Mouse (Mus musculus) kidney, embryonic 14.5 days (tissue): Measurements from ENCODE around the gene Gm17387. TPM values are rescaled to one million over a fixed set of nuclear protein-coding genes. Genes with fewer than 3 reads are reported as not detected.

Source experiments
- ATAC-seq: fragments of 200-750 bp; cut with Nextera tagmentation; 2 replicates; pipeline ENCODE4 v1.8.0; 2017; ENCODE audit warnings: moderate number of reproducible peaks, mild to moderate bottlenecking, moderate TSS enrichment, moderate library complexity; ENCODE audit not compliant: low FRiP score, low TSS enrichment
- H3K27ac ChIP-seq: fragments of 300-500 bp; sonication (generic); 2 replicates; pipeline ENCODE4 v1.5.1; 2014; ENCODE audit warnings: low read depth, mild to moderate bottlenecking, low read length, moderate library complexity, mixed read lengths
- H3K27me3 ChIP-seq: fragments of 300-500 bp; sonication (generic); 2 replicates; pipeline ENCODE4 v1.6.1; 2014; ENCODE audit warnings: mild to moderate bottlenecking, low read length; ENCODE audit not compliant: control insufficient read depth, insufficient read depth
- H3K36me3 ChIP-seq: fragments of 300-500 bp; sonication (generic); 2 replicates; pipeline ENCODE4 v1.6.1; 2014; ENCODE audit warnings: low read length, mixed read lengths; ENCODE audit not compliant: control insufficient read depth, insufficient read depth
- H3K4me1 ChIP-seq: fragments of 300-500 bp; sonication (generic); 2 replicates; pipeline ENCODE4 v1.6.1; 2014; ENCODE audit warnings: low read length, mixed read lengths; ENCODE audit not compliant: control insufficient read depth, insufficient read depth
- H3K4me2 ChIP-seq: fragments of 300-500 bp; sonication (generic); replicated peaks from 2 replicates; pipeline ENCODE4 v1.6.1; 2014; ENCODE audit warnings: low read depth, mild to moderate bottlenecking, low read length
- H3K4me3 ChIP-seq: fragments of 300-500 bp; sonication (generic); 2 replicates; pipeline ENCODE4 v1.5.1; 2014; ENCODE audit warnings: mild to moderate bottlenecking, low read length
- H3K9ac ChIP-seq: fragments of 300-500 bp; sonication (generic); 2 replicates; pipeline ENCODE4 v1.6.1; 2014; ENCODE audit warnings: low read depth, mild to moderate bottlenecking, low read length, moderate library complexity
- H3K9me3 ChIP-seq: fragments of 300-500 bp; sonication (generic); 2 replicates; pipeline ENCODE4 v1.6.1; 2016; ENCODE audit warnings: low read length; ENCODE audit not compliant: control insufficient read depth
- WGBS: fragments of 180-500 bp; shearing (Covaris S2); extraction: QIAGEN DNeasy Blood & Tissue Kit; methylation state at CpG from one replicate; pipeline ENCODE4 v1.1.7; 2014; 5-methylcytosine and 5-hydroxymethylcytosine counted together
- polyA plus RNA-seq: library from polyadenylated mRNA; unstranded; fragments of >200 nt; fragmentation: Nextera tagmentation; extraction: Ambion mirVana; gene quantifications from 2 replicates; pipeline ENCODE4 v1.2.1, GENCODE M21; 2014

Gm17387 gene
- polyA plus RNA-seq, 1 experiment from 2014 or later: not detected

DNA sequence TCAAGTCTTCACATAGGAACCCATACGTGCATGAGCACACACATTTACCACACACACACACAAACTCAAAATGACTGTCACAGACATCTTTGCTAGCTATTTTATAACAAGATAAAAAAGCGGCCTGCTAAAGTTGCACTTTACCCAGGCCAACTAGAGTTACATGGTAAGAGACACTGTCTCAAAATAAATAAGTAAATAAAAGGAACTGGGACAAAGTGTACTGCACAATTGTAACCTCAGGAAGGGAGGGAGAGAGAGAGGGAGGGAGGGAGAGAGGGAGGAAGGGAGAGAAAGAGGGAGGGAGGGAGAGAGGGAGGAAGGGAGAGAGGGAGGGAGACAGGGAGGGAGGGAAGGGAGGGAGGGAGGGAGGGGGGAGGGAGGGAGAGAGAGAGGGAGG lies 23.5 kb downstream of the Gm17387 start:
- Histone ChIP-seq H3K27ac (no peak overlapping the region), H3K9me3 (no peaks in the 10 kb centered on the region), H3K36me3 (no peaks in the 10 kb centered on the region), H3K9ac (no peak overlapping the region), H3K4me1 (peaks cover 5% of the 10 kb centered on the region), H3K27me3 (no peaks in the 10 kb centered on the region), H3K4me3 (no peak overlapping the region), H3K4me2 (no peak overlapping the region)
- WGBS: 78% methylated on average over 2 of the region's 2 CpGs
- ATAC-seq: no peak

DNA sequence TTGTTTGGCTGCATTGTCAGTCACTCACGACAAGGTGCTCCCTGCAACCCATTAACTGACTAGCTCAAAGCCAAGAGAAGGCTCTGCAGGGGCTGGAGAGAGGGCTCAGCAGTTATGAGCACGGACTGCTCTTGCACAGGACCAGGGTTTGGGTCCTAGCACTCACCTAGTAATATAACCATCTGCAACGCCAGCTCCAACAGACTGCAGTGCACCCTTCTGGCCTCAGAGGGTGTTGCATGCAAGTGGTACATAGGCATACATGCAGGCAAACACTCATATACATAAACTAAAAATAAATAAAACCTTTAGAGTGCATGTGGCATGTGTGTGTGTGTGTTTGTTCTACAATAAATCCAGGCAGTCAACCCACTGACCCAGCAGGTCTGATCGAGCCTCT lies 26.9 kb downstream of the Gm17387 start:
- Histone ChIP-seq H3K27ac (no peak overlapping the region), H3K36me3 (no peaks in the 10 kb centered on the region), H3K27me3 (no peaks in the 10 kb centered on the region), H3K9ac (no peak overlapping the region), H3K9me3 (no peaks in the 10 kb centered on the region), H3K4me3 (no peak overlapping the region), H3K4me2 (no peak overlapping the region), H3K4me1 (peaks cover 7% of the 10 kb centered on the region; the same call in 1 of the 2 replicates)
- 84% methylated on average over 4 of the region's 4 CpGs for WGBS
- no peak for ATAC-seq

DNA sequence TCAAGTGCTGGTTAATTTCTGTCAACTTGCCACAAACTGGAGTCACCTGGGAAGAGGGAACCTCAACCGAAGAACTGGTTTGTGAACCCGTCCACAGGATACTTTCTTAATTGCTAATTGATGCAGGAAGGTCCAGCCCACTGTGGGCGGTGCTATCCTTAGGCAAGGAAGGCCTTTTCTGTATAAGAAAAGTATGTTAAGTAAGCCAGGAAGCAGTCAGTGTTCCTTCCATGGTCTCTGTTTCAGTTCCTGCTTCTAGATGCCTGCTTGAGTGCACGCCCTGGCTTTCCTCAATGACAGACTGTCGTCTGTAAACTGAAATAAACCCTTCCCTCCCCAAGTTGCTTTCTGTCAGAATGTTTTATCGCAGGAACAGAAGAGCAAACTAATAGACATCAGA lies 28.0 kb downstream of the Gm17387 start:
- ATAC-seq: no peak
- Histone ChIP-seq H3K4me3 (no peak overlapping the region), H3K9ac (no peak overlapping the region), H3K9me3 (no peaks in the 10 kb centered on the region), H3K36me3 (no peaks in the 10 kb centered on the region), H3K4me1 (peaks cover 11% of the 10 kb centered on the region; the same call in 1 of the 2 replicates), H3K27ac (no peak overlapping the region), H3K27me3 (no peaks in the 10 kb centered on the region), H3K4me2 (no peak overlapping the region)
- WGBS: 87% methylated on average over 6 of the region's 6 CpGs

DNA sequence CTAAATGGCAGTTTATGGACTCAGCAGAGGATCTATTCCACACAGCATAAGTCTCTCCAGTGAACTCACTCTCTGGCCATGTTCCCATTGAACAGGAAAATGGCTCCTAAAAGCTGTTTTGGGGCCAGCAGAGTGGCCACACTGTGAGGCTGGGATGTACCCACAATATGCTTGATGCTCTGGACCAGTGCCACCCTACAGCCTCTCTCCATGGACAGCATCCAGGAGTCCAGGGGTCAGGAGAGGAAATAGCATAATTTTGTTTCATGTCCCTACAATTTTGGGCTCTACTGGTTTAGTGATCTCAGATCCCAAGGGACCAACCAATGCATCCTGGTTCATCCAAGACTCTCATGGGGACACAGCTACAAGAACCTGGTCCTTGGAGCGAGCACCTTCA lies 28.6 kb downstream of the Gm17387 start:
- H3K36me3 ChIP-seq: no peaks in the 10 kb centered on the region
- peaks cover 11% of the 10 kb centered on the region; the same call in 1 of the 2 replicates for H3K4me1 ChIP-seq
- no peak overlapping the region for H3K9ac ChIP-seq
- H3K9me3 ChIP-seq: no peaks in the 10 kb centered on the region
- no peak overlapping the region for H3K27ac ChIP-seq
- no peak for ATAC-seq
- 100% methylated on average over 1 of the region's 1 CpGs for WGBS
- no peak overlapping the region for H3K4me3 ChIP-seq
- H3K4me2 ChIP-seq: no peak overlapping the region
- H3K27me3 ChIP-seq: no peaks in the 10 kb centered on the region

DNA sequence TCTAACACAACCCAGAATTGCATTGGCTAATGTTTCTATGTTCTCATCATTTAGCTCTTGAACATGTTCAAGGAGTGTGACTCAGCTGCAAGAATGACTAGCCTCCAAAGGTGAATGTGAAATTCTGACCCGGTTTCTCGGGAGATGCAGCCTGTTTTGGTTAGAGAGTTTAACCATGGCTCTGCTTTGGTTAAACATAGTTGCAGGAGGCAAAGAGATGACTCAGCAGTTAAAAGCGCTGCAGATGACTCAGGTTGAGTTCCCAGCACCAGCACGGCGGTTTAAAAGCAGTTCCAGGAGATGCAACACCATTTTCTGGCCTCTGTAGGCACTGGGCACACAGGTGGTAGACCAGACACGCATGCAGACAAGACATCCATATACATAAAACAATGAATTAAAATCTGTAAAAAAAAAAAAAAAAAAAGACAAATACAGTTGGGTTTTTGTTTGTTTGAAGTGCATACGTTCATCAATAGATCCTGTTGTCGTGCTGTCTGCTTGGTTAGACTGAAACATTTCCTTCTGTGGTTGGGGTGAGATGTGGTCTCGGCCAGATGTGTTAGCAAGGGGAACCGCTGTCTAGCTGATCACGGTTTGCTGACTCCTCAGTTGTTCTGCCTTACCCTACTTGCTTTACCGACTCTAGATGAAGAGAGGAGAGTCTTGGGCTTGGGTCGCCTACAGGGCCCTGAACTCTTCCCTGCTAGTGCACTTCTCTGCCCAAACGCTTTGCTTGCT lies 29.8 kb downstream of the Gm17387 start:
- Histone ChIP-seq H3K36me3 (no peaks in the 10 kb centered on the region), H3K4me1 (peaks cover 11% of the 10 kb centered on the region; the same call in 1 of the 2 replicates), H3K27me3 (no peaks in the 10 kb centered on the region), H3K4me3 (no peak overlapping the region), H3K27ac (no peak overlapping the region), H3K9me3 (no peaks in the 10 kb centered on the region), H3K4me2 (no peak overlapping the region), H3K9ac (no peak overlapping the region)
- 92% methylated on average over 14 of the region's 14 CpGs for WGBS
- ATAC-seq: no peak

DNA sequence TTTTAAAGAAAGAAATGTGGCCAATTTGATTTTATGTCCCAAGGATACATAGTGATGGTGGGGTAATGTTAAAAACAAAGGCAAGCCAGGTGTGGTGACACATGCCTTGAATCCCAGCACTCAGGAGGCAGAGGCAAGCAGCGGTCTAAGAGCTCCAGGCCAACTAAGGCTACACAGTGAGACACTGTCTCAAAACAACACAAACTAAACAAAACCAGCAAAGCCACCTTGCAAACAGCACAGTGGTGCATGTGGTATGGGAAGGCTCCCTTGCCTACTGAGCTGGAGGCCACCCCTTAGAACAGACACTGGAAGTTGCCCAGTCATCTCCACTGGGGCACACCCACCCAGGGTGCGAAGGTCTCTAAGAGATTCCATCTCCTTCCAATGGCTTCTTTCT lies 31.0 kb downstream of the Gm17387 start:
- peak; percentile 2; the same call in 1 of the 2 replicates for ATAC-seq
- peak overlapping the region; percentile 87; the same call in 1 of the 2 replicates for H3K9ac ChIP-seq
- peaks cover 11% of the 10 kb centered on the region; the same call in 1 of the 2 replicates for H3K4me1 ChIP-seq
- 83% methylated on average over 2 of the region's 2 CpGs for WGBS
- H3K9me3 ChIP-seq: no peaks in the 10 kb centered on the region
- peak overlapping the region; percentile 75 for H3K4me3 ChIP-seq
- H3K4me2 ChIP-seq: peak overlapping the region; percentile 96
- H3K36me3 ChIP-seq: peaks cover 9% of the 10 kb centered on the region
- H3K27ac ChIP-seq: no peak overlapping the region
- H3K27me3 ChIP-seq: no peaks in the 10 kb centered on the region

DNA sequence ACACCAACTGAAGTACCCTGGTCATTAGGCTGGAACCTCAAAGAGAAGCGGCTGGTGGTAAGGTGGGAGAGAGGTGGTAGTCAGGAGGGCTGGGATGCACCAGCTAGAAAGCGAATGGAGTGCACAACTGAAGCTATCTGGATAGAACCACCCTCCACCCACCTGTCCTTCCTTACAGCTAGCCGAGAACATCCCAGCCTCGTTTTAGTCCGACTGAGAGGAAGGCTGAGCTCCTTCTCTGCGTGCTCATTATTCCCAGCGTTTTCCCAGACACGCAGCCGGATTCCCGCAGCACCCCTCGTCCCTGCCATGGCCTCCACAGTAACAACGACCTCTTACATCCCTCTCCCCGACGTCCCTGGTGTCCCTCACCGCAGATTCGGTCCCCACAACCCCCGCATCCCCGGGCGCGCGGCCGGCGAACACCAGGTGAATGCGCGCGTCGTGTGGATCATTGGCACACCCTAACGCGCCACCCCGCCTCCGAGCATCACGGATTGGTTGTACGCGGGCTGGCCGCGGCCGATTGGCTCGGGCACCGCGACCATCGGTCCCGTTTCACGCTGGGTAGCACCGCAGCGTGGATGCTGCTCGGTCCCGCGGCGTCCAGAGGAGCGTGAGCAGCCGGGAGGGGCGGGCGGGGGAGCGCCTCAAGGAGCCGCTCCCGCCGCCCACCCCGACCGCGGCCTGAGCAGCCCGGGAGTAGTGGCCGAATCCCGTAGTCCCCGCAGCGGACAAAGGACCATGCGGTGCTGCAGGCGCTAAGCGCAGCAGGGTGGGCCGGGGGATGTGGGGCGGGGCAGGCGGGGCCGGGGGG lies 31.7 kb downstream of the Gm17387 start, which contains the start of gene B4galnt4:
Gene B4galnt4 (plus strand): TSS at position 679 of the 817 bp plus-strand sequence.
- peak within 1 kb of the TSS; percentile 75 for H3K4me3 ChIP-seq
- H3K9me3 ChIP-seq: no peaks in the 10 kb centered on the region
- WGBS: 1% methylated on average over 65 of the region's 72 CpGs
- H3K27ac ChIP-seq: no peak within 1 kb of the TSS; the same call in 1 of the 2 replicates
- H3K9ac ChIP-seq: peak within 1 kb of the TSS; percentile 87
- peak; percentile 97 for ATAC-seq
- peak within 1 kb of the TSS; percentile 96 for H3K4me2 ChIP-seq
- no peaks in the 10 kb centered on the region for H3K27me3 ChIP-seq
- peaks cover 11% of the 10 kb centered on the region; the same call in 1 of the 2 replicates for H3K4me1 ChIP-seq
- H3K36me3 ChIP-seq: peaks cover 14% of the 10 kb centered on the region

DNA sequence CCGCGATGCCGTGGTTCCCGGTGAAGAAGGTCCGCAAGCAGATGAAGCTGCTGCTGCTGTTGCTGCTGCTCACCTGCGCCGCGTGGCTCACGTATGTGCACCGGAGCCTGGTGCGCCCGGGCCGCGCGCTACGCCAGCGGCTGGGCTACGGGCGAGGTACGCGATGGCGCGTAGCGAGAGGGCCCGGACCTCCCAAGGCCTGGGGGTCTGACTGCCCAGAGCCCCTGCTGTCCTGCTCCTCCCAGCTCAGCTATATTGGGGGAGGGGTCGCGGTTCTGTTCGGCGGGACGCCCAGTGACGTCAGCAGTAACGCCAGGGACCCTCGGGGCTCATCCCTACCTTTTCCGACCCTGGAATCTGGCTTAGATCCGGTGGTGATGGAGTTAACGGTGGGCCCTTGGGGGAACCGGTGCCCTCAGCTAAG lies 32.4 kb downstream of the Gm17387 start:
- Histone ChIP-seq H3K36me3 (peaks cover 16% of the 10 kb centered on the region), H3K4me3 (peak overlapping the region; percentile 75), H3K27me3 (no peaks in the 10 kb centered on the region), H3K4me1 (peaks cover 11% of the 10 kb centered on the region; the same call in 1 of the 2 replicates), H3K27ac (no peak overlapping the region; the same call in 1 of the 2 replicates), H3K4me2 (peak overlapping the region; percentile 96), H3K9ac (peak overlapping the region; percentile 87), H3K9me3 (no peaks in the 10 kb centered on the region)
- ATAC-seq: peak; percentile 65
- WGBS: under 1% methylated on average over 37 of the region's 37 CpGs
